Mouse (Mus musculus): ENCODE results near the gene Mras.

The Mras gene

GRCm38 (mm10) chr9:99439064-99439463, 1.9 kb upstream of the Mras start:
- DNase-seq: no peak

DNA sequence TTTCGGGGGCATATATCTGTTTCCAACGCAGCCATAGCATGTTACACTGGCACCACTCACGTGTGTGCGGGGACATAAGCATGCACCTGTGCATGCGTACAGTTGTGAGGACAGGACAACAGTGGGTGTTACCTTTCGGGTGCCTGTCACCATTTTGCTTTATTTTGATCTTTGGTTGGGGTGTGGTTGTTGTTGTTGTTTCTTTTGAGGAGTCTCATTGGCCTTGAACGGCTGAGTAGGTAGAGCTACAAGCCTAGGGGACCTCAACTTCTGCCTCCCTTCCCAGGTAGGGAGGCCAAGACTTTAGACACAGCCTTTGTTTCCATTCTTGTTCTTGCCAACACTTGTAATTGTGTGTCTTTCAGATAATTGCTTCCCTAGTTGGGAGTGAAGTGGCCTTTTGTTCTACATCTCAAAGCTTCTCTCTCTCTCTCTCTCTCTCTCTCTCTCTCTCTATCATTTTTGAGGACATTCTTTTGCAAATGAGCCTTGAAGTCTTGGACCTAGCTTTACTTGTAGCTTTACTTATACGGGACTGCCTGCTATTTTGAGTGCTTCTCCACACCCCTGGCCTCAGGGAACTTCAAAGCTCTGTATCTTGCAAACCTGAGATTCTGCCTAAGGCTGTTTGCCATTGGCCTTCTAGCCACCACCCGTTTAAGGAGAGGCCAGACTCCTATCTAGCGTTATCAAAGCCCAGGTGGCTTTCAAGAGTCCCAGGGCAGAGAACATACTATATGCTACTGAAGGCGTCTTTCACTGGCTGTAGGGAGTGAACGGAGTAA, 792 bp upstream of the Mras start:
- DNase-seq: no peak

GRCm38 (mm10) chr9:99436182-99437030, 775 bp downstream of the Mras start:
- DNase-seq: peak; percentile 71

GRCm38 (mm10) chr9:99435619-99436181, 1.5 kb downstream of the Mras start:
- DNase-seq: peak; percentile 42

- no peak for DNase-seq
These were observed 2.1 kb downstream of the Mras start for GRCm38 (mm10) chr9:99434892-99435618.

DNA sequence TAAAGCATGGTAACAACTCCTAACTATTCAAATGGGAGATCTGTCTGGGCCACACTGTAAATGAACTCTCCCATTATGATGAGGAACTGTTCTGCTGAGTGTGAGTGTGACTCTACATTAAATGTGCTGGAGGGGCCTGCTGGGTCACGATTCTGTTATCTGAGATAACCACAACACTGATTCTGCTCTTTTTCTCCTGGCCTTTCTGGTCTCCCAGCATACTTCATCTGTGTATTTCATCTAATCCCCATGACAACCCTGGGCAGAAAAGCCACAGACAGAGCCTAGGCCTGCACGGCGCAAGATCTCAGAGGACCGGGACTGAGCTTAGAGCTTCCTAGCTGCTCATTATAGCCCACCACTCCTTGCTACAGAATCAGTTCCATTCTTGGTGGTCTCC, 4.7 kb downstream of the Mras start:
- no peak for DNase-seq

DNA sequence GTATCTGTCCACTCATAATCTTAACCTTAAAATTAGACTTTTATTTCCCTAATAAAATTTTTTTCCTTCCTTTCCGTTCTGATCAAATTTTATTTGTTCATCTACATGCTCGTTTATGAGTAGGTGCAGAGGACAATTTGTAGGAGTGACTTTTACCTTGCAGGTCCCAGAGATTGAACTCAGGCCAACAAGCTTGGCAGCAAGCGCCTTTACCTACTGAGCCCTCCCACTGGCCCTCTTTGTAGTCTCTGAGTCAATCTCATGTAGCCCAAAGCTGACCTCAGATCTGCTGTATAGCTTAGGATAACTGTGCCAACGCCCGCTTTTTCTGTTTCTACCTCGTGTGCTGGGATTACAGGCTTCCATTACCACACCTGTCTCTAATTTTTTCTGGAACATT, 5.2 kb downstream of the Mras start:
- DNase-seq: no peak

- no peak for DNase-seq
These were observed 5.8 kb downstream of the Mras start for GRCm38 (mm10) chr9:99431346-99431745.

DNA sequence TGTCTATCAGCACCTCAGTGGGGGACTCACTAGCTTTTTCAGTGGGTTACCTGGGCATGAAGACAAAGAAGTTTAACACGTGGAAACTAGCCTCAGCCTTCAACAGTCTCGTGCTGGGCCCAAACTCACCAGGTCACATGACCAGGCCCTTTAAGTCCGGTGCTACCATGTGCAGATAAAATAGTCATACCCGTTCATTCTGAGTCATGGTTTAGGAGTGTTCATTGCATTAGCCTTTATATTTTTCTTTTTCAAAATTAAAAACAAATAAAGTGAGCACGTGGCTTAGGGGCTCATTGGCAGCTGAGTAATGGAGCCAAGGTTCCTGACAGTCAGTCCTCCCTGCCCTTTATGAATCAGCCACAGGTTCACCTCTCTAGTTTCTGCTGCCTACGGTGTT, 6.4 kb downstream of the Mras start:
- no peak for DNase-seq

GRCm38 (mm10) chr9:99429845-99430244, 7.3 kb downstream of the Mras start:
- no peak for DNase-seq

DNA sequence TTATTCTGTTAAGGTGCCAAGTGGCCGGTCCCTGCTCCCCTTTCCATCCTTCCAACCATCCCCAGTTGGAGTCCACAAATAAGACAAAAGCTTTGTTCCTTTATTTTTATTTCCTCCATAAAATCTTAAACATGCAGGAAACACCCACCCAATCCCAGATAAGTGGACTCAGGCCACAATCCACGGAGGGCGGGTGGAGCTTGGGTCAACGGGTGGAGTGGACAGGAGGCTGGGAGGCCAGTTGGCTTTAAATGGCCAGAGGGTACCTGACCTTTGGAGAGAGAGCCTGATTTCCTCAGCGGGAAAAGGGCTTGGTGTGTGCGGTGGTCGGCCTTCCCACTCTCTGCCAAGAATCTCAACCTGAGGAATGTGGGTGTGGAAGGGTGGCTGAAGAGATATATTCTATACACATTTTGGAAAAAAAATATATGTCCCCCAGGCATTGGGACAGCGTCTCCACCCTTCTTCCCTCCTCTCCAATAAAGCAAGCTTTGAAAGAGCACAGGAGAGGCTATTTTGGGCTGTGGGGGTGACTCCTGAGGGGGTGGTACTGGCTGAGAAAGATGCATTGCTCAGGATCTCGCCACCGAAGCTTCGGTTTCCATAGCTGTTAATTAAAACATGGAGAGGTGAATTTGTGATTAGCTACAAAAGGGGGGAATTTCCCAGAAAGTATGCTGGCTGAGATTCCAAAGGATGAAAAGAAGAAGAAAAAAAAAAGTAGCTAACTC, 8.4 kb downstream of the Mras start:
- no peak for DNase-seq

GRCm38 (mm10) chr9:99425262-99425661, 11.9 kb downstream of the Mras start:
- no peak for DNase-seq

DNA sequence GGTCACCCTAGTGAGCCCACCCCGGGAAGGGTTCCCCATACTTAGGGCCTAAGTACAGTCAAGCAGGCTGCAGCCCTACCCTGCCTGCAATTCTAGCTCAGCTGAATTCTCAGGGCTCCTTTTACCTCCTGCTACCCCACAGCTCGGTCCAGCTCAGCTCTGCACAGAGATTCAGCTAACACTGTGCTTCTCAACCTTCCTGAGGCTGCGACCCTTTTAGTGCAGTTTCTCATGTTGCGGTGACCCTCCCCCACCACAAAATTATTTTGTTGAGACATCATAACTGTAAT, 12.7 kb downstream of the Mras start:
- DNase-seq: no peak

GRCm38 (mm10) chr9:99423692-99424573, 13.2 kb downstream of the Mras start:
- no peak for DNase-seq

- no peak for DNase-seq
These were observed 15.3 kb downstream of the Mras start for GRCm38 (mm10) chr9:99421914-99422313.

DNA sequence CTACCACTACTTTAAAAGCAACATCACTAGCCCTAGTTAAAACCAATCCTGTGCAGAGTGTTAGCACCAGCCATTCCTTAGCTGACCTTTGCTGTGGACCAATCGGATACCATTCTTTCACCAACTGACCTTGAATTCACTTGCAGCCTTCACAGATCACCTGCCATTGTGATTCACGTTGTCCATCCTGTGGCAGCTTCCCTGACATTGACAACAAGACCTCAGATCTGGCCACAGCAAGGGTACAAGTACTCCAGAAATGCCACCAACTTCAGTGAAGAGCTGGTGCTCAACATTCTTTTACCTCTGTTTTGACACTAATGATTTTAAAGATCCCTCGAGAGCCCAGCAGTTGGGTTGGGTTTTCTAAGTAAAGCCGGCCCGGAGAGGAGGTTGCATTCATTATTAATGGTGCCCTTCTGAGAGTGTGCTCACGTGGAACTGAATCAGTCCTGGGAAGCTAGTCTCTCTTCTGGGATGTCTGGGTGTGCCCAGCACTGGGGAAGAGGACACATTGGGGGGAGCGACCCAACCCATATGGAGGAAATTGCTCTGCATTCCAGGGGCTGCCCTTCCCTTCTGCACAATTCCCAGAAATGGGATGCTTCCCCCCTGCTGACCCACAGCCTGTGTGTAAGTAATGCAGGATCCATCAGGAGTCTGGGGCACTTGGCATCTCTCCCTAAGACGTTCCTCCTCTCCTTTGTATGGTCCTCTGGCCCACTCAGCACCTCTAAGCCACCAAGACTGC, 17.1 kb downstream of the Mras start:
- peak; percentile 47 for DNase-seq

GRCm38 (mm10) chr9:99418377-99418776, 18.8 kb downstream of the Mras start:
- peak; percentile 27 for DNase-seq

DNA sequence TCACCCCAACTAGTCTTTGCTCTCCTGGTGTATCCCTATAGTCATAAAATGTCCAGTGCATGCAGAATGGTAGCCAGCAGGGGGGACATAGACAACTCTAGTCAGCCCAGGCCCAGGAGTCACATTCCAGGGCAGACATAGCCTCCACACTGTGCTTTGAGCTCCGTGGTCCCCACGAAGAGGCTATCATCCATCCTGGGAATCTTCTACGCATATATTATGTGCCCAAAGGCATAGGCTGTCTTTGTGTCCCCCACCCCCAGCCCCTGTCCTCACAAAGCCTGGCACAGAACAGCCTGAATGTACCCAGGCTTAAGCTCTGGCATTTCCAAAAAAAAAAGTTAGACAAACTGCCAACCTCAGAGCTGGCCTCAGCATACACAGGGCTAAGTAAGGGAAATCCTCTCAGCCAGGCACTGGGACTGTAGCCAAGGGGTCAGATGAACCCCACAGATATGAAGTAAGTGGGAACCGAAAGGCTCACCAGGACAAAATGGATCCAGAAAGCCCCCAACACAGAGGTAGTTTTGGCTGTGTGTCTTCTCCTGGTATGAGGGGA, 19.8 kb downstream of the Mras start:
- DNase-seq: peak; percentile 44

- DNase-seq: no peak
These were observed 20.4 kb downstream of the Mras start for GRCm38 (mm10) chr9:99416809-99417208.

GRCm38 (mm10) chr9:99411785-99412184, 25.4 kb downstream of the Mras start:
- DNase-seq: no peak
